Mouse (Mus musculus): ENCODE results near the gene Pip5k1b.

Pip5k1b gene

GRCm38 (mm10) chr19:24404716-24405115 lies 151.0 kb downstream of the Pip5k1b start:
- DNase-seq, result no peak

- DNase-seq, result no peak
Measured at GRCm38 (mm10) chr19:24403245-24403644, 152.4 kb downstream of the Pip5k1b start.

GRCm38 (mm10) chr19:24393920-24394319 lies 161.8 kb downstream of the Pip5k1b start:
- DNase-seq, result no peak

- DNase-seq, result no peak
Measured at GRCm38 (mm10) chr19:24391519-24392251, 164.0 kb downstream of the Pip5k1b start.

- no peak for DNase-seq
Measured at GRCm38 (mm10) chr19:24386956-24387865, 168.5 kb downstream of the Pip5k1b start.

- DNase-seq, result no peak
Measured at GRCm38 (mm10) chr19:24378470-24378869, 177.2 kb downstream of the Pip5k1b start.

GRCm38 (mm10) chr19:24371763-24372640 lies 183.7 kb downstream of the Pip5k1b start:
- no peak for DNase-seq

- DNase-seq, result no peak
Measured at GRCm38 (mm10) chr19:24368419-24368818, 187.3 kb downstream of the Pip5k1b start.

- DNase-seq, result no peak
Measured at GRCm38 (mm10) chr19:24367722-24368121, 187.9 kb downstream of the Pip5k1b start.

GRCm38 (mm10) chr19:24366747-24367146 lies 188.9 kb downstream of the Pip5k1b start:
- no peak for DNase-seq

- no peak for DNase-seq
Measured at GRCm38 (mm10) chr19:24362626-24363321, 192.9 kb downstream of the Pip5k1b start.

- DNase-seq, result no peak
Measured at GRCm38 (mm10) chr19:24359270-24359669, 196.4 kb downstream of the Pip5k1b start.

GRCm38 (mm10) chr19:24352298-24352959 lies 203.2 kb downstream of the Pip5k1b start:
- no peak for DNase-seq

- DNase-seq, result no peak
Measured at GRCm38 (mm10) chr19:24344501-24344900, 211.2 kb downstream of the Pip5k1b start.

- DNase-seq, result no peak
Measured at GRCm38 (mm10) chr19:24342786-24343185, 212.9 kb downstream of the Pip5k1b start.

- DNase-seq, result no peak
Measured at GRCm38 (mm10) chr19:24336370-24337076, 219.1 kb downstream of the Pip5k1b start.

GRCm38 (mm10) chr19:24335611-24336343 lies 219.9 kb downstream of the Pip5k1b start:
- DNase-seq, result no peak

GRCm38 (mm10) chr19:24332956-24333355 lies 222.7 kb downstream of the Pip5k1b start:
- no peak for DNase-seq

- no peak for DNase-seq
Measured at GRCm38 (mm10) chr19:24331274-24331673, 224.4 kb downstream of the Pip5k1b start.

- no peak for DNase-seq
Measured at GRCm38 (mm10) chr19:24330366-24330765, 225.3 kb downstream of the Pip5k1b start.

All from liver (tissue).